Comparison of ENCODE assay signal across 2 mouse cellular contexts in the genomic region with DNA sequence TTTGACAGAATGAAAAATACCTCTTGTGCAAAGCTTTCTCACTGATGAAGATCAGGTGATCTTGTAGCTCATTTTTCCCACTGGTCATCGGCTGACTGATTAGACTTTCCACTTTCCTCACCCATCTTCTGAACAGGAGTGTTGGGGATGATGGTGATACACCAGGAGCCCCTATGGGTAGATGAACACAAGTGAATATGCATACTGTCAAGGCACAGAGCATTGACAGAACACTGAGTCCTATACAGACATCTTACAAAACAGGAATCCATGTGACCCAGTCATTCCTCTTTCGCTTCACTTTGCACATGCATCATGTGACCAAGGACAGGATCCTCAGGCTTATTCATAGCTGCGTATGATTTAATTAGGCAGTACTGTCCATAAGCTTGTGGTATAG. TPM values are rescaled to one million over a fixed set of nuclear protein-coding genes. Genes with fewer than 3 reads are reported as not detected.
"Had no signal": no experiment of that assay in that cellular context is flagged by ENCODE, and none has a peak within 500 bp of the region (broad histone marks: within the 10 kb centered on the region; RNA-seq: fewer than 3 reads in every experiment).

A gene (minus strand): TSS at position 101 of the 400 bp plus-strand sequence.

RNA-seq across cellular contexts. Expression of the gene that starts here (rescaled TPM):
- total RNA-seq: neutrophil, adult 5-6 weeks had no signal
- polyA plus RNA-seq: small intestine, adult 2 months had no signal
